Mouse (Mus musculus) ES-E14 (cell line): ENCODE data around the gene Heatr3. TPM values are rescaled to one million over a fixed set of nuclear protein-coding genes. Genes with fewer than 3 reads are reported as not detected.

Experiments used
- DNase-seq: peaks from one replicate; pipeline ENCODE4 v3.0.0-alpha.2; 2013; ENCODE audit warnings: low read depth, low spot score
- H3K27ac ChIP-seq: 2 replicates; pipeline ENCODE4 v1.5.1; 2012; ENCODE audit warnings: low read depth, mild to moderate bottlenecking, low read length, moderate library complexity, mixed read lengths; ENCODE audit not compliant: poor library complexity, insufficient read depth, severe bottlenecking
- H3K36me3 ChIP-seq: 2 replicates; pipeline ENCODE4 v1.6.1; 2012; ENCODE audit warnings: mild to moderate bottlenecking, low read length, moderate library complexity, mixed read lengths; ENCODE audit not compliant: control insufficient read depth, poor library complexity, insufficient read depth, severe bottlenecking
- H3K4me1 ChIP-seq, 2 experiments: fragments of 150-350 bp in 1 of 2; sonication (generic) in 1 of 2; 2 replicates each; pipeline ENCODE4 v1.6.1; 2012; ENCODE audit warnings: low read length in 2 of 2, mild to moderate bottlenecking in 1 of 2, mixed read lengths in 1 of 2; ENCODE audit not compliant: control insufficient read depth in 2 of 2, insufficient read depth in 2 of 2, poor library complexity in 1 of 2
- H3K4me3 ChIP-seq, 2 experiments: fragments of 150-350 bp in 1 of 2; sonication (generic) in 1 of 2; 2 replicates each; pipeline ENCODE4 v1.5.1; 2012; ENCODE audit warnings: low read length in 2 of 2, low read depth in 1 of 2, mild to moderate bottlenecking in 1 of 2, mixed read lengths in 1 of 2; ENCODE audit not compliant: insufficient read depth in 1 of 2, poor library complexity in 1 of 2, severe bottlenecking in 1 of 2
- H3K9ac ChIP-seq: 2 replicates; pipeline ENCODE4 v1.6.1; 2012; ENCODE audit warnings: low read depth, mild to moderate bottlenecking, low read length, mixed read lengths; ENCODE audit not compliant: poor library complexity, insufficient read depth, severe bottlenecking
- H3K9me3 ChIP-seq: fragments of 150-350 bp; sonication (generic); 2 replicates; pipeline ENCODE4 v1.6.1; 2012; ENCODE audit warnings: low read depth, mild to moderate bottlenecking, low read length; ENCODE audit not compliant: control insufficient read depth, insufficient read depth
- CHD2 ChIP-seq: IDR thresholded peaks from 2 replicates; pipeline ENCODE4 v1.6.1; 2014; ENCODE audit warnings: mild to moderate bottlenecking, low read depth, low read length, inconsistent platforms
- HCFC1 ChIP-seq: IDR thresholded peaks from 2 replicates; pipeline ENCODE4 v1.6.1; 2012; ENCODE audit warnings: low read length, inconsistent platforms, borderline replicate concordance; ENCODE audit not compliant: insufficient read depth
- MAFK ChIP-seq: IDR thresholded peaks from 2 replicates; pipeline ENCODE4 v1.6.1; 2014; ENCODE audit warnings: mild to moderate bottlenecking, low read depth, low read length, inconsistent platforms; ENCODE audit not compliant: insufficient read depth
- ZC3H11A ChIP-seq: IDR thresholded peaks from 2 replicates; pipeline ENCODE4 v1.6.1; 2012; ENCODE audit warnings: low read depth, mild to moderate bottlenecking, inconsistent platforms, low read length, borderline replicate concordance
- ZNF384 ChIP-seq: IDR thresholded peaks from 2 replicates; pipeline ENCODE4 v1.6.1; 2012; ENCODE audit warnings: low read depth, low read length, inconsistent platforms
- in situ Hi-C, 2 experiments: fragments of 600-800 bp; cut with MboI; formaldehyde crosslinking; loops; one replicate each; pipeline ENCODE4 v1.15.1; 2025; ENCODE audit warnings: low sequenced_read_pairs in 2 of 2, inconsistent platforms in 1 of 2; ENCODE audit not compliant: unreplicated experiment in 2 of 2
- total RNA-seq: library from RNA; depleted of rRNA; stranded (reverse); fragments of 300-350 nt; gene quantifications from 2 replicates; pipeline ENCODE4 v1.2.3, GENCODE M21; 2012

The Heatr3 gene
- total RNA-seq, 1 experiment, result 55.5 TPM

- H3K36me3 ChIP-seq, result no peaks in the 10 kb centered on the region
- no peaks in the 10 kb centered on the region for H3K4me1 ChIP-seq
- peak; percentile 55 for DNase-seq
- in situ Hi-C loops, result no loop called here
- TF ChIP-seq CHD2 (no peak), HCFC1 (no peak)
- no peak overlapping the region for H3K4me3 ChIP-seq
- no peak overlapping the region for H3K27ac ChIP-seq
- H3K9ac ChIP-seq, result no peak overlapping the region
- H3K9me3 ChIP-seq, result no peaks in the 10 kb centered on the region
These were observed 38.1 kb upstream of the Heatr3 start for GRCm38 (mm10) chr8:88099526-88099925.

GRCm38 (mm10) chr8:88109241-88109640 lies 28.4 kb upstream of the Heatr3 start:
- Histone ChIP-seq H3K4me1 (no peaks in the 10 kb centered on the region), H3K4me3 (no peak overlapping the region), H3K9ac (no peak overlapping the region), H3K27ac (no peak overlapping the region), H3K9me3 (no peaks in the 10 kb centered on the region), H3K36me3 (no peaks in the 10 kb centered on the region)
- peak; percentile 7 for DNase-seq
- TF ChIP-seq MAFK (no peak), CHD2 (no peak), HCFC1 (no peak)
- in situ Hi-C loops, result no loop called here

- TF ChIP-seq HCFC1 (no peak; the same call in 1 of the 2 replicates), ZC3H11A (no peak), CHD2 (peak; percentile 90), ZNF384 (no peak)
- Histone ChIP-seq H3K9me3 (no peaks in the 10 kb centered on the region), H3K4me3 (peak within 1 kb of the TSS; percentile 92 to 99), H3K27ac (no peak within 1 kb of the TSS), H3K4me1 (peaks cover 0 to 2% of the 10 kb centered on the region in 2 experiments; a peak in 3 of 4 replicates), H3K36me3 (peaks cover 6% of the 10 kb centered on the region), H3K9ac (peak within 1 kb of the TSS; percentile 97)
- in situ Hi-C loops, result no loop called here
- peak; percentile 99 for DNase-seq
These were observed 19.1 kb upstream of the Heatr3 start, which contains the start of gene Cnep1r1 for GRCm38 (mm10) chr8:88118456-88119036. Gene Cnep1r1, plus strand, starts transcription at chr8:88118769.

GRCm38 (mm10) chr8:88119076-88119475 lies 18.6 kb upstream of the Heatr3 start:
- TF ChIP-seq HCFC1 (no peak), ZC3H11A (no peak), ZNF384 (no peak), MAFK (no peak), CHD2 (no peak)
- Histone ChIP-seq H3K9me3 (no peaks in the 10 kb centered on the region), H3K4me3 (peak overlapping the region; percentile 92 to 99), H3K27ac (no peak overlapping the region), H3K9ac (peak overlapping the region; percentile 97), H3K4me1 (peaks cover 0 to 2% of the 10 kb centered on the region in 2 experiments; a peak in 3 of 4 replicates), H3K36me3 (peaks cover 6% of the 10 kb centered on the region)
- DNase-seq, result no peak
- in situ Hi-C loops, result no loop called here

GRCm38 (mm10) chr8:88124850-88125249 lies 12.8 kb upstream of the Heatr3 start:
- in situ Hi-C loops, result no loop called here
- TF ChIP-seq HCFC1 (no peak), CHD2 (no peak), MAFK (no peak), ZNF384 (no peak), ZC3H11A (no peak)
- no peaks in the 10 kb centered on the region for H3K9me3 ChIP-seq
- peaks cover 9% of the 10 kb centered on the region for H3K36me3 ChIP-seq
- no peaks in the 10 kb centered on the region; a peak in 1 of 4 replicates for H3K4me1 ChIP-seq
- DNase-seq, result no peak
- H3K9ac ChIP-seq, result no peak overlapping the region
- no peak overlapping the region for H3K27ac ChIP-seq
- H3K4me3 ChIP-seq, result no peak overlapping the region
